Mouse (Mus musculus): ENCODE measurements around the gene Fcgrt. TPM values are rescaled to one million over a fixed set of nuclear protein-coding genes. Genes with fewer than 3 reads are reported as not detected.
"Not testable (repeated sequence)": the region's sequence is repeated elsewhere in the genome, so short reads cannot be mapped to it uniquely, and the experiment has no call there.

Fcgrt gene
- total RNA-seq, 2 experiments from 2014 or later, result 17.9 to 23.1 TPM

- DNase-seq (ENCODE audit: low spot score in 2 of 2), result no peak
Measured at GRCm38 (mm10) chr7:45112529-45112928, 8.9 kb upstream of the Fcgrt start.

- no peak for DNase-seq (ENCODE audit: low spot score in 2 of 2)
Measured at GRCm38 (mm10) chr7:45111940-45112339, 8.3 kb upstream of the Fcgrt start.

- DNase-seq (ENCODE audit: low spot score in 2 of 2), result not testable (repeated sequence)
Measured at GRCm38 (mm10) chr7:45110089-45110488, 6.4 kb upstream of the Fcgrt start.

DNA sequence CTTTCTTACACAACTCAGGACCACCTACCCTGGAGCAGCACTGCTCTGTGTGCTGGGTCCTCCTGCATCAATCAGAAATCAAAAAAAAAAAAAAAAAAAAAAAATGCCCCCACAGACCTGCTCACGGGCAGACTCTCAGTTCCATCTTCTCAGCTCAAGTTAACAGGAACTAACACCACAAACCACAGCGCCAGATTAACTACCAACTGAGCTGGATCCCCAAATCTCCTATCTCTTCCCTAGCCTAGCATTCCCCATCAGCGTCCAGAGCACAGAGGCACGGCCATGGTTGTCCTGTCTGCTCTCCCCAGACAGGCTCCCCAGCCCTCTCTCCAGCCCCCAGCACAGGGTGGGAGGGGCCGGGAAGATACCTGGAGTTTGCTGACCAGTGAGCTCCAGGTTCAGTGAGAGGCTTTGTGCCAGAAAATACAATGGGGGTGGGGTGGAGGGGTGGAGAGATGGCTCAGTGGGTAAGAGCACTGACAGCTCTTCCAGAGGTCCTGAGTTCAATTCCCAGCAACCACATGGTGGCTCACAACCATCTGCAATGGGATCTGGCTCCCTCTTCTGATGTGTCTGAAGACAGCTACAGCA, 3.5 kb upstream of the Fcgrt start:
- no peak for DNase-seq (ENCODE audit: low spot score in 2 of 2)

DNA sequence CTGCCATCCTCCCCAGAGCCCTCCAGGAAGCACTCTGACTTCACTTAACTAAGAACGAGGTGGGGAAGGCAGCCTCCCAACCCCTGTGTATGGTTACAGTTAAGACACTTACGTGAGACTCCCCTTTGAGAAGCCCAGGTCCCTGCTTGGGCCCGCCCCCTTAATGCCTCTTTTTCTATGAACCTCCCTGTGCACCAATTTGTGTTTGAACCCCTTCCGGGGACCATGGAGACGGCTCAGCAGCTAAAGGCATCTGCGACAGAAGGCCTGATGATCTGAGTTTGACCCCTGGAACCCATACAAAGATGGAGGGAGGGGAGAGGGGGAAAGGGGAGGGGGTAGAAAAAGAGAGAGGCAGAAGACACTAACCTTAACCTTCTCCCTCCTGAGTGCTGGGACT, 2.8 kb upstream of the Fcgrt start:
- no peak for DNase-seq (ENCODE audit: low spot score in 2 of 2)

DNA sequence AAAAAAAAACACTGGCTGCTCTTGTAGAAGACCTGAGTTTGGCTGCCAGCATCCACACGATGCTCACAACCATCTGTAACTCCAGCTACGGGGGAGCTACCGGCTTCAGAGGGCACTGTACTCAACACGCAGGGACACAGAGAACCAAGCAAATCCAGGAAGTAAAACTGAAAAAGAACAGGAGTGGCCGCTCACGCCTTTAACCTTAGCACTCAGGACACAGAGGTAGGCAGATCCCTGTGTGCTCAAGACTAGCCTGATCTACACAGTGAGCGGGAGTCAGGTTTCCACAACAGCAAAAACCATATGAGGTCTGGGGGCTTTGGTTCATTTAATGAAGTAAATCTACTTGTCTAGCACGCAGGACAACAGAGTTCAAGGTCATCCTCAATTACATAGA, 1.8 kb upstream of the Fcgrt start:
- DNase-seq (ENCODE audit: low spot score in 2 of 2), result no peak

GRCm38 (mm10) chr7:45104941-45105340, 1.3 kb upstream of the Fcgrt start:
- no peak for DNase-seq (ENCODE audit: low spot score in 2 of 2)

DNA sequence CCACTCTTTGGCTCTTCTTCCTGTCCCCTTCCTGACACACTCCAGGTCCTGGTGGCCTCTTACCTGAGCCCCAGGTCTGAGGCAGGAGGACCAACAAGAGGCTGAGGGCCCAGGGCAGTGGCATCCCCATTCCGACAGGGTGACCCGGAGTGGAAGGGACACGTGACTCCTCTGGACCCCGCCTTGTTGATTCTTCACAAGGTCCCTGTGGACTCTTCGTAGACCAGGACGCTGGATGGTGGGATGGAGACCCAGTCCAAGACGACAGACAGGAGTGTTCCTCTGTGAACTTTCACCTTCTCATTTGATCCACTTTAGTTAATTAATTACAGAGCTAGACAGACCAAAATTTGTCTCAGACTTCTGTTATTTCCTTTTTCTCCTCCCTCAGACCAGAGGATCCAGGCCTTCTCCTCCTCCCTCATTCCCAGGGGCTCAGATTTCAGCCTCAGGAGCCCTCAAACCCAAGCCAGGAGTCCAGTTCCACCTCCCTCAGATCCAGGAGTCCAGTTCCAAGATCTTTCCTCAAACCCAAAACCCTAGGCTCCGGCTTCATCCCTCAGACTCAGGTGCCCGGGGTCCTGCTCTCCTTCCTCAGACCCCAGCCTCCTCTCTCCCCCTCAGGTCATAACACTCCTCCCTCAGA, 588 bp downstream of the Fcgrt start:
- no peak for DNase-seq (ENCODE audit: low spot score in 2 of 2)

DNA sequence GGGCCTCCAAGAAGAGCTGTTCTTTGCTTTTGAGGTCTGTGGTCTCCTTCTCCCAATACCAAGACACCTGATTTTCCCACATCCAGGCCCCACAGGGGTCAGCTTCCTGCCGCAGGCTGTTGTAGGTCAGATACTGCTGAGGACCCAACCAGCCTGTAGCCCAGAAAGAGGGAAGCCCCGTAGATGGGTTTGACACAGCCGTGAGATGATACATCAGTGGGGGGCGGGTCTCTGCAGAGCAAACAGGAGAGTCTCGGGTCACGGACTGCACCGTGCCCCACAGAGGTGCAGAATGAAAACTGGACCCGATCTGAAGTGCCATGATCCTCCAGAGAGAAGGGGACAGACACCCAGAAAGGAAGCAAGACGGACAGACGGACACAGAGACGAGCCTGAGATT, 1.2 kb downstream of the Fcgrt start:
- DNase-seq (ENCODE audit: low spot score in 2 of 2), result no peak

DNA sequence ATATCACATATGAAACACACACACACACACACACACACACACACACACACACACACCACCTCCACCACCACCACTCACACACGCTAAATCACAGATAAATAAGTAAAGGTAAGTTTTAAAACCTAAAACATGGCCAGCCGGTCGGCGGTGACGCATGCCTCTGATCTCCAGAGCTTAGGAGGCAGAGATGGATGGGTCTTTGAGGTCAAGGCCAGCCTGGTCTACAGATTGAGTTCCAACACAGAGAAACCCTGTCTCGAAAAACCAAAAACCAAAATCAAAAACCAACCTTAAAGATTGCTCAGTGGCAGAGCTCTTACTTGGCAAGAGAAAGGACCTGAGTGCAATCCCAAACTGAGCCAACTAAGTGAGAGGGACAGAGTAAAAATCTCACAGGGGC, 3.6 kb downstream of the Fcgrt start:
- DNase-seq (ENCODE audit: low spot score in 2 of 2), result no peak

GRCm38 (mm10) chr7:45098541-45099240, 5.0 kb downstream of the Fcgrt start:
- no peak for DNase-seq (ENCODE audit: low spot score in 2 of 2)

DNA sequence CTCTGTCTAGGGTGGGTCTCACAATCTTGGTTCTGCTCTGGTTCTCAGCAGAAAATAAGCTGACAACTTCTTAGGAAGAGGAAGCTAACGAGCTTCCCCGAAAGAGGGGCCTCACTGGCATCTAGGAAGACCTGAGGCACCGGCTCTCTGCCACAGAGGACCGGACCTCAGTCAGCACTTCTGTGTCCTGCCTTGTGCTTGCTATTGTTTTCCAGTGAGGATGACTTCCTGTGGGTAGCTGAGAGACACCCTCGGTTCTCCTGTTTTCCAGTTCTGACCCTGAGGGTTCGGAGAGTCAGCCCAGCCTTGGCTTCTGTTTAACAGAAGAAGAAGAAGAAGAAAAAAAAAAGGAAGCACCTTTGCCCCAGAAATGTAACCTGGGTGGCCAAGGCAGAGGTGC, 6.2 kb downstream of the Fcgrt start:
- DNase-seq (ENCODE audit: low spot score in 2 of 2), result no peak

DNA sequence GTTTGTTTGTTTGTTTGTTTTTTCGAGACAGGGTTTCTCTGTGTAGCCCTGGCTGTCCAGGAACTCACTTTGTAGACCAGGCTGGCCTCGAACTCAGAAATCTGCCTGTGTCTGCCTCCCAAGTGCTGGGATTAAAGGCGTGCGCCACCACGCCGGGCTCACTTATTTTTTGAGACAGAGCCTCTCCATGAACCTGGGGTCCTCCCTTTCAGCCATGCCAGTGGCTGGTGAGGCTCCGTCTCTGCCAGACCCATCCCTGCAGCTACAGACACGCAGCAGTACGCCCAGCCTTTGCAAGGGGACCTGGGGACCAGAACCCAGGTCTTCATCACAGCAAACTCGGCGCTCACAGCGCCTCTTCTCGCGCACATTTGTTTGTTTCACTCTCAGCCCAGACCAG, 7.7 kb downstream of the Fcgrt start:
- DNase-seq (ENCODE audit: low spot score in 2 of 2), result not testable (repeated sequence)

DNA sequence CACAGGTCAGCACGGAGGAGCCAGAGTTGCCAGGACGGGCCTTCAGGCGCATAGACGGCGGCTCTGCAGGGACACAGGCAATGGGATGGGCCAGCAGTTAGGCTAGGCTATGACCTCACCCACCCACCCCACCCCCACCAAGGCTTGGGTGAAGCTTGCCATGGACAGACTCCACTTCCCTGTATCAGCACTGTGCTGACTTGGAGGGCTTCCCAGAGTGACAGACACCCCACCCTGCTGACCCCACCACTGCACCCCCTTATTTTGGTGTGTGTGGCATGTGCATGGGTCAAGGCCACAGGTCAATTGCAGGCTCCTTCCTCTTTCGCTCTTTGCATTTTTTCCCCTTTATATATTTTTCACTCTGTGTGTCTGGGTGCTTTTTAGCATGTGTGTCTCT, 8.3 kb downstream of the Fcgrt start:
- no peak for DNase-seq (ENCODE audit: low spot score in 2 of 2)

DNA sequence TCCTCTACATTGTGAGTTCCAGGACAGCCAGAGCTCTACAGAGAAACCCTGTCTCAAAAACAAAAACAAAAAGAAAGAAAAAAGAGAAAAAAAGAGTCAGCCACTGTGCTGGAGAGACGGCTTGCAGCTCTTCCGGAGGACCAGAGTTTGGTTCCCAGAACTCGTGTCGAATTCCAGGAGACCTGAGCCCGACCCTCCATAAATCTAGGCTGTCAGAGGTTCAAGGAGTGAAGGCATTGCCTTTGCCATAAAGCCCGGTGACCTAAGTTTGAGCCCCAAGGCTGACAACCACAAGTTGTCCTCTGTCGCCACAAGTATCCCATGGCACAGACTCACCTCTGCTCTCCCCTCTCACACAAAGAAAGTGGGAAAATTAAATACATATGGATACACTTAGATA, 9.5 kb downstream of the Fcgrt start:
- no peak for DNase-seq (ENCODE audit: low spot score in 2 of 2)

- DNase-seq (ENCODE audit: low spot score in 2 of 2), result no peak
Measured at GRCm38 (mm10) chr7:45093516-45093905, 10.1 kb downstream of the Fcgrt start.

DNA sequence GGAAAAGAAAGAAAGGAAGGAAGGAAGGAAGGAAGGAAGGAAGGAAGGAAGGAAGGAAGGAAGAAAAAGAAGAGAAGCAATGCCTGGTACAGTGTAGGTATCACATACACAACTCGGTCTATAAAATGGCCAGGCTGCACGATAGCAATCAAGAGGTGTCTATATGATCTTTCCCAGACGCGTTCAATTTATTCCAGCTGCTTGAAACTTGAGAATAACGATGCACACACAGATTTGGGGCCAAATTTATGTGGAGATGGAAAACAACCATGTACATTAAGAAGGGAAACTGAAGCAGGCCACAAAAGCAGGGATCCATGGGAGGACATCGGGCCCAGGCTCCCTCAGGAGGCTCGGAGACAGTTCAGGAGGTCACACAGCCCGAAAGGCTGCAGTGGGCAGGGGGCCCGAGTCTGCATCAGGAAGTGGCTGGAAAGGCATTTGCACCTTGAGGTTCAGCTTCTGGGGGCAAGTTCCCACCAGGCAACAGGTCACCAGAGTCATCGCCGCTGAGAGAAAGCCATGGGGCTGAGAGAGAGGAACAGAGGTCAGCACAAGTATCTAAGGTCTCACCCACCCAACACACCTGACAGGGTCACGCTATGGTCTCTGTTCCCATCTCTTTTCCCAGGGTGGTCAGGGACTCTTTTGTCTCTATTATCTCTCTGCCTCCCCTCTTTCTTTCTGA, 10.7 kb downstream of the Fcgrt start:
- DNase-seq (ENCODE audit: low spot score in 2 of 2), result no peak

- DNase-seq (ENCODE audit: low spot score in 2 of 2), result peak; percentile 63 to 75
Measured at GRCm38 (mm10) chr7:45092048-45092447, 11.6 kb downstream of the Fcgrt start, which contains the start of gene Rcn3. TSS of gene Rcn3 (minus strand) at chr7:45092221.

GRCm38 (mm10) chr7:45091001-45091990, 12.4 kb downstream of the Fcgrt start:
- no peak for DNase-seq (ENCODE audit: low spot score in 2 of 2)

DNA sequence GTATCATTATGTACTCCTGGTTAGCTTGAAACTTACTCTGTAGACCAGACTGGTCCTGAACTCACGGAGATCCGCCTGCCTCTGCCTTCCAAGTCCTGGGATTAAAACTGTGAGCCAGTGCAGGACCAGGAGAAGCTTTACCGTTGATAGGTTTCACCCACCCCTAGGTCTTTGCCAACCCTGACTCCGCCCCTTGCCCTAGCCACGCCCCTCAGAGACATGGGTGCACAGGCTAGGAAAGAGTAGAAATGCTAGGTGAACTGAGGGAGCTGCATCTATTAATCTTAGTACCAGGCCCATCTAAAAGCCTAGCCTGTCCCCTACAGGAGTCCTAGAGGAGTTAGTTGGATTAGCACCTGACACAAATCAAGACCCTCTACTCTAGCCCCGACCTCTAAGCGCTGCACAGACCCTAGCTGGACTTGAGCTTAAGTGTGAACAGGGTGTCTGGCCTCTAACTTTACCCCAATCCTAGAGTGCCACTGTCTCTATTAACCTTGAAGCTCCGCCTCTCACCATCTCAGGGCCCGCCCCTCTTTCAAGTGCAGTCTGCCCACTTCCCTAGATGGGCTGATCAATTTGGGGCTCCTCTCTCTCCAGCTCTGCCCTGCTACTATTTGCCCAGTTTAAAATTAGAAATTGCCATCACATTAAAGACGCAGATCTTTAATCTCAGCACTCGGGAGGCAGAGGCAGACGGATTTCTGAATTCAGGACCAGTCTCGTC, 13.2 kb downstream of the Fcgrt start:
- DNase-seq (ENCODE audit: low spot score in 2 of 2), result no peak
